Mouse (Mus musculus): ENCODE data around the gene Bsg.

DNA sequence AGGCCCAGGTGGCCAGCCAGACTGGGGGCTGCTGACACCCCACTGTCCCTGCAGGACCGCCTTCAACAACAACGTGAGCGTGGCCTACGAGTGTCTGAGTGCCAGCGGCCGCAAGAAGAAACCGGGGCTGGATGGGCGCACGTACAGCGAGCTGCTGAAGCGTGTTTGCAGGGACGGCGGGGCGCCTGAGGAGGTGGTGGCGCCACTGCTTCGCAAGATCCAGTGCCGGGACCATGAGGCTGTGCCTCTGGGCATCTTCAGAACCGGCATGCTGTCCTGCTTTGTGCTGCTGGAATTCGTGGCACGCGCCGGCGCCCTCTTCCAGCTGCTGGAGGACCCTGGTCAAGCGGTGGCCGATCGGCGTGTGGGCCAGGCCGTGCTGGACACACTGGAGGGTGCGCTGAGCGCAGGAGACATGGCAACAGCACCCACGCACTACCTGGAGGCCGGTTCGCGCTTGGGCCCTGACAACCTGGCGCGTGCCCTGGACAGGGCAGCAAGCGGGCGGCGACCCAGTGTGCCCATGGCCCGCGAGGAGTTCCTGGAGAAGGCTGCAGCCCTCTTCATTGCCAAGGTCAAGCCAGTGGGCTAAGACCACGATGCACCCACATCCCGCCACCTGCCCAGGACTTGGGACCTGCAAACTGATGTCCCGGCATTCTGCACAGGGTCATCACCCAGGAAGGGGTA, 28.8 kb upstream of the Bsg start:
- TF ChIP-seq CTCF (IDR thresholded peaks at IDR 0.05; ENCODE audit: low read depth): no peak
- no peak for TF ChIP-seq EP300 (IDR thresholded peaks at IDR 0.05; ENCODE audit: low read depth)
